Mouse (Mus musculus): ENCODE measurements at regions not wholly inside any gene's neighbourhood (a gene's known extent, or its start where the extent isn't known, plus 50 kb on each side); places are given as distances from the start of the nearest gene placed in this dataset.

GRCm38 (mm10) chr9:25031466-25031865 is 57.8 kb upstream of the Gm10181 start:
- DNase-seq (ENCODE audit: extremely low read depth, low read depth, low spot score): no peak
- Histone ChIP-seq H3K27me3 (ENCODE audit: control insufficient read depth, insufficient read depth, low read length) (no peaks in the 10 kb centered on the region), H3K36me3 (ENCODE audit: control insufficient read depth, insufficient read depth, low read length) (no peaks in the 10 kb centered on the region), H3K9ac (ENCODE audit: low read depth, low read length) (no peak overlapping the region), H3K27ac (replicated peaks; ENCODE audit: insufficient read depth, low read depth, low read length) (no peak overlapping the region), H3K79me2 (ENCODE audit: control insufficient read depth, insufficient read depth, low read length) (no peaks in the 10 kb centered on the region), H3K4me1 (ENCODE audit: control insufficient read depth, insufficient read depth, low read length) (no peaks in the 10 kb centered on the region), H3K4me3 (ENCODE audit: insufficient read depth, low read depth, low read length) (no peak overlapping the region)
- WGBS: 83% methylated on average over 6 of the region's 6 CpGs
- TF ChIP-seq POLR2A (IDR thresholded peaks at IDR 0.05; ENCODE audit: extremely low read depth, insufficient read depth, low read length): no peak
- TF ChIP-seq CTCF (IDR thresholded peaks at IDR 0.05; ENCODE audit: low read depth, low read length): no peak

Measured in liver, adult 2 months (tissue).